Mouse (Mus musculus) C2C12 (cell line): Measurements from ENCODE around the gene Bsx. TPM values are rescaled to one million over a fixed set of nuclear protein-coding genes. Genes with fewer than 3 reads are reported as not detected.

ENCODE experiments used
- H3K27me3 ChIP-seq: one replicate; pipeline ENCODE4 v1.6.1; 2011; ENCODE audit not compliant: control insufficient read depth, insufficient read depth, insufficient read length
- H3K36me3 ChIP-seq: one replicate; pipeline ENCODE4 v1.6.1; 2011; ENCODE audit not compliant: control insufficient read depth, insufficient read depth
- H3K4me3 ChIP-seq: one replicate; pipeline ENCODE4 v1.5.1; 2011; ENCODE audit warnings: mild to moderate bottlenecking, control low read depth; ENCODE audit not compliant: poor library complexity, insufficient read depth, severe bottlenecking
- H3K79me2 ChIP-seq: one replicate; pipeline ENCODE4 v1.6.1; 2011; ENCODE audit not compliant: control insufficient read depth, insufficient read depth
- H3K79me3 ChIP-seq: one replicate; pipeline ENCODE4 v1.6.1; 2011; ENCODE audit warnings: low read depth, control low read depth
- H3ac ChIP-seq: one replicate; pipeline ENCODE3; 2011; ENCODE audit warnings: low read depth; ENCODE audit not compliant: control insufficient read depth, insufficient read length
- CEBPB ChIP-seq: IDR thresholded peaks from one replicate; pipeline ENCODE4 v1.6.1; 2011; ENCODE audit warnings: low read depth, mild to moderate bottlenecking, control low read depth, moderate library complexity
- CTCF ChIP-seq: IDR thresholded peaks from one replicate; pipeline ENCODE4 v1.5.1; 2011; ENCODE audit not compliant: control insufficient read depth, insufficient read depth, insufficient read length
- FOSL1 ChIP-seq: IDR thresholded peaks from one replicate; pipeline ENCODE4 v1.8.0; 2011; ENCODE audit warnings: mild to moderate bottlenecking, low read length; ENCODE audit not compliant: poor library complexity, insufficient read depth, severe bottlenecking
- MAX ChIP-seq: IDR thresholded peaks from one replicate; pipeline ENCODE4 v1.6.1; 2011; ENCODE audit warnings: mild to moderate bottlenecking, control low read depth
- MYOD1 ChIP-seq: IDR thresholded peaks from one replicate; pipeline ENCODE4 v1.6.1; 2011; ENCODE audit warnings: low read depth; ENCODE audit not compliant: control insufficient read depth, insufficient read length
- MYOG ChIP-seq: IDR thresholded peaks from one replicate; pipeline ENCODE4 v1.6.1; 2011; ENCODE audit not compliant: control insufficient read depth, insufficient read length; ENCODE audit errors: extremely low read depth
- USF1 ChIP-seq: IDR thresholded peaks from one replicate; pipeline ENCODE4 v1.6.1; 2011; ENCODE audit warnings: low read depth, mild to moderate bottlenecking, control low read depth, moderate library complexity
- polyA plus RNA-seq: library from polyadenylated mRNA; unstranded; fragments of >200 nt; fragmentation: generic; extraction: Trizol; gene quantifications from one replicate; pipeline ENCODE4 v1.2.1, GENCODE M21; 2012; ENCODE audit warnings: missing spikeins

The Bsx gene
- polyA plus RNA-seq, 1 experiment: not detected

- peaks cover 25% of the 10 kb centered on the region for H3K27me3 ChIP-seq
- H3K79me3 ChIP-seq: no peaks in the 10 kb centered on the region
- no peak for TF ChIP-seq MAX
- H3K79me2 ChIP-seq: no peaks in the 10 kb centered on the region
- H3K4me3 ChIP-seq: no peak overlapping the region
- H3K36me3 ChIP-seq: no peaks in the 10 kb centered on the region
- H3ac ChIP-seq: no peak overlapping the region
These were observed 22.4 kb upstream of the Bsx start for GRCm38 (mm10) chr9:40851515-40851914.

- Histone ChIP-seq H3K4me3 (no peak overlapping the region), H3ac (no peak overlapping the region)
These were observed 15.3 kb upstream of the Bsx start for GRCm38 (mm10) chr9:40858461-40859160.

GRCm38 (mm10) chr9:40859196-40859595 lies 14.7 kb upstream of the Bsx start:
- Histone ChIP-seq H3K27me3 (peaks cover 15% of the 10 kb centered on the region), H3ac (no peak overlapping the region), H3K79me2 (no peaks in the 10 kb centered on the region), H3K36me3 (no peaks in the 10 kb centered on the region), H3K4me3 (no peak overlapping the region), H3K79me3 (no peaks in the 10 kb centered on the region)
- no peak for TF ChIP-seq CTCF

More at GRCm38 (mm10) chr9:40858461-40859160, 15.3 kb upstream of the Bsx start:
- no peaks in the 10 kb centered on the region for H3K79me2 ChIP-seq
- no peaks in the 10 kb centered on the region for H3K36me3 ChIP-seq
- peaks cover 18% of the 10 kb centered on the region for H3K27me3 ChIP-seq
- H3K79me3 ChIP-seq: no peaks in the 10 kb centered on the region
- TF ChIP-seq USF1: no peak
- no peak for TF ChIP-seq CEBPB
- TF ChIP-seq MYOD1: no peak
- TF ChIP-seq FOSL1: no peak

GRCm38 (mm10) chr9:40870331-40870730 lies 3.6 kb upstream of the Bsx start:
- no peak overlapping the region for H3K4me3 ChIP-seq
- TF ChIP-seq MYOG (no peak), MYOD1 (no peak)
- H3K27me3 ChIP-seq: peaks cover 38% of the 10 kb centered on the region
- H3K36me3 ChIP-seq: no peaks in the 10 kb centered on the region
- H3K79me3 ChIP-seq: no peaks in the 10 kb centered on the region
- H3K79me2 ChIP-seq: no peaks in the 10 kb centered on the region
- H3ac ChIP-seq: no peak overlapping the region

- no peak overlapping the region for H3ac ChIP-seq
- H3K79me2 ChIP-seq: no peaks in the 10 kb centered on the region
- H3K36me3 ChIP-seq: no peaks in the 10 kb centered on the region
- no peaks in the 10 kb centered on the region for H3K79me3 ChIP-seq
- TF ChIP-seq USF1 (no peak), MYOG (no peak), CTCF (no peak), MAX (no peak), FOSL1 (no peak), MYOD1 (no peak), CEBPB (no peak)
- no peak overlapping the region for H3K4me3 ChIP-seq
- peaks cover 49% of the 10 kb centered on the region for H3K27me3 ChIP-seq
These were observed 2.4 kb upstream of the Bsx start for GRCm38 (mm10) chr9:40871369-40872155.

- H3K4me3 ChIP-seq: no peak overlapping the region
- no peaks in the 10 kb centered on the region for H3K36me3 ChIP-seq
- H3K79me3 ChIP-seq: no peaks in the 10 kb centered on the region
- no peak for TF ChIP-seq MYOD1
- TF ChIP-seq USF1: no peak
- TF ChIP-seq MYOG: no peak
- H3ac ChIP-seq: no peak overlapping the region
- no peaks in the 10 kb centered on the region for H3K79me2 ChIP-seq
- H3K27me3 ChIP-seq: peaks cover 54% of the 10 kb centered on the region
These were observed 1.8 kb upstream of the Bsx start for GRCm38 (mm10) chr9:40872156-40872478.
